27 mouse cellular contexts compared by ENCODE assay signal in genomic region chr4:116749750-116750149, GRCm38 (mm10). TPM values are rescaled to one million over a fixed set of nuclear protein-coding genes. Genes with fewer than 3 reads are reported as not detected.
DNase-seq lines count a peak whose midpoint lies in the region; ATAC-seq and TF ChIP-seq lines count a peak whose summit lies in the region.
"Had no signal": no experiment of that assay in that cellular context is flagged by ENCODE, and none has a peak within 500 bp of the region (broad histone marks: within the 10 kb centered on the region; RNA-seq: fewer than 3 reads in every experiment).

No protein-coding gene starts in this region.

- no peak for DNase-seq in frontal cortex, postnatal 14 days (ENCODE audit: low spot score in 2 of 2)
- peak; percentile 61 for DNase-seq in NIH3T3 (ENCODE audit: low read depth)
- DNase-seq in left cerebral cortex, adult 8-10 months (ENCODE audit: low spot score in 2 of 2), result no peak
- DNase-seq: cerebellum, adult 8-10 months; cerebellum, postnatal 25 days; gastrocnemius, postnatal 25 days; heart, adult 11 months; kidney, adult 9 months; kidney, postnatal 25 days; lung, embryonic 14.5 days; lung, postnatal 14 days; right cerebral cortex, postnatal 4 days; thymus, postnatal 4 days had no signal

- WGBS in small intestine, adult 2 months, result 69% methylated on average over 2 of the region's 2 CpGs

- no peaks in the 10 kb centered on the region for H3K79me3 ChIP-seq in C2C12 (ENCODE audit: low read depth)

- peaks cover 5% of the 10 kb centered on the region for H3K79me2 ChIP-seq in C2C12 (ENCODE audit: control insufficient read depth, insufficient read depth)

- H3K27ac ChIP-seq in small intestine, adult 2 months (ENCODE audit: insufficient read depth, low read depth, low read length), result peak overlapping the region; percentile 44; the same call in 1 of the 2 replicates
- H3K27ac ChIP-seq: embryonic facial prominence, embryonic 10.5 days; embryonic facial prominence, embryonic 15.5 days; forebrain, embryonic 13.5 days; heart, embryonic 10.5 days; heart, embryonic 15.5 days; layer of hippocampus, adult 2 months; limb, embryonic 10.5 days; limb, embryonic 15.5 days; liver, embryonic 15.5 days; midbrain, embryonic 15.5 days had no signal

- peak; percentile 78; the same call in 1 of the 2 replicates for ATAC-seq in frontal cortex, adult (ENCODE audit: low TSS enrichment)
- ATAC-seq: forebrain, embryonic 13.5 days; hindbrain, embryonic 16.5 days; midbrain, embryonic 15.5 days had no signal

- peaks cover 12% of the 10 kb centered on the region for H3K36me3 ChIP-seq in C2C12 (ENCODE audit: control insufficient read depth, insufficient read depth)
- H3K36me3 ChIP-seq in small intestine, adult 2 months (ENCODE audit: control insufficient read depth, insufficient read depth, low read length), result peaks cover 11% of the 10 kb centered on the region
- H3K36me3 ChIP-seq: embryonic facial prominence, embryonic 10.5 days; embryonic facial prominence, embryonic 15.5 days; heart, embryonic 10.5 days; heart, embryonic 15.5 days; limb, embryonic 10.5 days; limb, embryonic 15.5 days; liver, embryonic 15.5 days; midbrain, embryonic 15.5 days had no signal

- no peak for TF ChIP-seq CTCF in C2C12 (IDR thresholded peaks at IDR 0.05; ENCODE audit: control insufficient read depth, insufficient read depth, insufficient read length)
- no peak for TF ChIP-seq CTCF in small intestine, adult 2 months (IDR thresholded peaks at IDR 0.05; ENCODE audit: extremely low read depth, insufficient read length, insufficient replicate concordance, low read depth, low read length)

- H3K4me1 ChIP-seq in small intestine, adult 2 months (ENCODE audit: control insufficient read depth, insufficient read depth, insufficient read length, low read length), result peaks cover 3% of the 10 kb centered on the region; the same call in 1 of the 2 replicates
- H3K4me1 ChIP-seq: embryonic facial prominence, embryonic 10.5 days; embryonic facial prominence, embryonic 15.5 days; forebrain, embryonic 13.5 days; heart, embryonic 10.5 days; heart, embryonic 15.5 days; limb, embryonic 10.5 days; limb, embryonic 15.5 days; liver, embryonic 15.5 days; midbrain, embryonic 15.5 days had no signal

- TF ChIP-seq POLR2A in small intestine, adult 2 months (IDR thresholded peaks at IDR 0.05; ENCODE audit: low read depth, low read length), result no peak

- no peaks in the 10 kb centered on the region for H3K27me3 ChIP-seq in C2C12 (ENCODE audit: control insufficient read depth, insufficient read depth, insufficient read length)
- H3K27me3 ChIP-seq in small intestine, adult 2 months (ENCODE audit: control insufficient read depth, insufficient read depth, low read length), result no peaks in the 10 kb centered on the region
- H3K27me3 ChIP-seq: embryonic facial prominence, embryonic 15.5 days; forebrain, embryonic 13.5 days; heart, embryonic 15.5 days; limb, embryonic 15.5 days; liver, embryonic 15.5 days; midbrain, embryonic 15.5 days had no signal

- H3ac ChIP-seq in C2C12 (ENCODE audit: control insufficient read depth, insufficient read length, low read depth), result no peak overlapping the region

- H3K4me3 ChIP-seq in C2C12 (ENCODE audit: insufficient read depth, poor library complexity, severe bottlenecking), result no peak overlapping the region
- H3K4me3 ChIP-seq in small intestine, adult 2 months (ENCODE audit: low read depth, low read length), result no peak overlapping the region
- H3K4me3 ChIP-seq: embryonic facial prominence, embryonic 10.5 days; embryonic facial prominence, embryonic 15.5 days; forebrain, embryonic 13.5 days; heart, embryonic 10.5 days; heart, embryonic 15.5 days; layer of hippocampus, adult 2 months; limb, embryonic 10.5 days; limb, embryonic 15.5 days; liver, embryonic 15.5 days; midbrain, embryonic 15.5 days had no signal

TF ChIP-seq in C2C12, 6 proteins besides CTCF, POLR2A, EP300 and RAD21:
- TF ChIP-seq MYOD1 (IDR thresholded peaks at IDR 0.05; ENCODE audit: control insufficient read depth, insufficient read length, low read depth) (no peak), MAX (IDR thresholded peaks at IDR 0.05) (peak; percentile 78), FOSL1 (IDR thresholded peaks at IDR 0.05; ENCODE audit: insufficient read depth, low read length, poor library complexity, severe bottlenecking) (peak; percentile 29), CEBPB (IDR thresholded peaks at IDR 0.05; ENCODE audit: low read depth) (no peak), USF1 (IDR thresholded peaks at IDR 0.05; ENCODE audit: low read depth) (peak; percentile 49), MYOG (IDR thresholded peaks at IDR 0.05; ENCODE audit: control insufficient read depth, extremely low read depth, insufficient read length) (no peak)

RNA-seq across cellular contexts. Expression of gene Tesk2, which starts 29.0 kb away (rescaled TPM):
- 12.0 TPM for polyA plus RNA-seq in C2C12 (2012; fragmentation: generic; extraction: Trizol)
- polyA plus RNA-seq in small intestine, adult 2 months (2012; rRNA removed), result 5.5 and 25.6 TPM in 2 replicates
- total RNA-seq in left cerebral cortex, adult 8-10 months (2022), result 1 to 10 TPM; 5.1 to 5.8 (median 5.5) TPM

RNA-seq across cellular contexts. Expression of gene Ccdc163, which starts 41.4 kb away (rescaled TPM):
- 22.0 TPM for polyA plus RNA-seq in C2C12 (2012; fragmentation: generic; extraction: Trizol)
- polyA plus RNA-seq in small intestine, adult 2 months (2012; rRNA removed), result 5.0 and 8.9 TPM in 2 replicates
- 1 to 10 TPM; 4.3 to 8.4 (median 6.3) TPM for total RNA-seq in left cerebral cortex, adult 8-10 months (2022)

RNA-seq across cellular contexts. Expression of gene Mmachc, which starts 41.5 kb away (rescaled TPM):
- 12.5 TPM for polyA plus RNA-seq in C2C12 (2012; fragmentation: generic; extraction: Trizol)
- 2.0 and 2.1 TPM in 2 replicates for polyA plus RNA-seq in small intestine, adult 2 months (2012; rRNA removed)
- 10 to 100 TPM; 14.0 to 18.4 (median 14.8) TPM for total RNA-seq in left cerebral cortex, adult 8-10 months (2022)

RNA-seq across cellular contexts. Expression of gene Toe1, which starts 57.7 kb away (rescaled TPM):
- polyA plus RNA-seq in C2C12 (2012; fragmentation: generic; extraction: Trizol), result 23.4 TPM
- 8.5 and 11.6 TPM in 2 replicates for polyA plus RNA-seq in small intestine, adult 2 months (2012; rRNA removed)
- total RNA-seq in left cerebral cortex, adult 8-10 months (2022), result 10 to 100 TPM; 13.1 to 15.3 (median 14.9) TPM

RNA-seq across cellular contexts. Expression of gene Mutyh, which starts 57.8 kb away (rescaled TPM):
- 6.3 TPM for polyA plus RNA-seq in C2C12 (2012; fragmentation: generic; extraction: Trizol)
- 2.2 and 3.4 TPM in 2 replicates for polyA plus RNA-seq in small intestine, adult 2 months (2012; rRNA removed)
- 1 to 10 TPM; 2.1 to 4.8 (median 2.9) TPM for total RNA-seq in left cerebral cortex, adult 8-10 months (2022)
